Mouse (Mus musculus) splenic B cell, adult 2 months (primary cell): Measurements from ENCODE around the gene Glb1.
A peak's percentile ranks its signal among the peaks of the same experiment; 100 is the strongest.

Experiments used
- DNase-seq: peaks from one replicate; pipeline ENCODE4 v3.0.0-alpha.2; 2011; ENCODE audit warnings: low read depth, low spot score
- H3K27me3 ChIP-seq: 2 replicates; pipeline ENCODE4 v1.6.1; 2012; ENCODE audit warnings: mild to moderate bottlenecking, low read length, moderate library complexity, mixed read lengths; ENCODE audit not compliant: control insufficient read depth, poor library complexity, insufficient read depth, severe bottlenecking
- H3K36me3 ChIP-seq: 2 replicates; pipeline ENCODE4 v1.6.1; 2012; ENCODE audit warnings: mild to moderate bottlenecking, low read length, moderate library complexity, mixed read lengths; ENCODE audit not compliant: control insufficient read depth, poor library complexity, insufficient read depth, severe bottlenecking

Glb1 gene

DNA sequence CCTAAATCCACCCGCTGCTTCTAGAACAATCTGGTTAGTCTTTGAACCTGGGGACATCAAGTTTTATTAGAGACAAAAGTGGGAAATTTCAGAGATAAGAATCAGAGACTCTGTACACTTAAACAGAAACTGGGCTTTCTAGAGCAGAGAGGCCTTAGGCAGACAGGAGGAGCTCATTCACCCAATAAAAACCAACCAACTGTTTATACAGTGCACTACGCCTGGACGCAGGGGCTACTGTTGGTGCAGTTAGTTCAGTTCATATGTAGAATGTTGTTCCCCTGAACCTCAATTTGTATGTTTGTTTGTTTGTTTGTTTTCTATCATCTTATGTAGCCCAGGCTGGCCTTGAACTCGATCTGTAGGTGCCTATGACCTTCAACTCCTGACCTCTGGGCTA is 85.9 kb downstream of the Glb1 start:
- Histone ChIP-seq H3K36me3 (no peaks in the 10 kb centered on the region), H3K27me3 (no peaks in the 10 kb centered on the region; the same call in 1 of the 2 replicates)
- DNase-seq: no peak

GRCm38 (mm10) chr9:114487481-114488258 is 86.8 kb downstream of the Glb1 start:
- Histone ChIP-seq H3K27me3 (no peaks in the 10 kb centered on the region), H3K36me3 (no peaks in the 10 kb centered on the region)
- DNase-seq: no peak

GRCm38 (mm10) chr9:114496469-114496868 is 95.6 kb downstream of the Glb1 start:
- no peaks in the 10 kb centered on the region for H3K36me3 ChIP-seq
- no peak for DNase-seq
- no peaks in the 10 kb centered on the region for H3K27me3 ChIP-seq

- H3K36me3 ChIP-seq: no peaks in the 10 kb centered on the region
- no peaks in the 10 kb centered on the region for H3K27me3 ChIP-seq
- peak; percentile 60 for DNase-seq
These were observed 97.3 kb downstream of the Glb1 start for GRCm38 (mm10) chr9:114498218-114498617.

- Histone ChIP-seq H3K36me3 (no peaks in the 10 kb centered on the region), H3K27me3 (no peaks in the 10 kb centered on the region)
- peak; percentile 34 for DNase-seq
These were observed 99.1 kb downstream of the Glb1 start for GRCm38 (mm10) chr9:114499783-114500515.

- H3K27me3 ChIP-seq: no peaks in the 10 kb centered on the region
- DNase-seq: no peak
- no peaks in the 10 kb centered on the region for H3K36me3 ChIP-seq
These were observed 100.2 kb downstream of the Glb1 start for GRCm38 (mm10) chr9:114501111-114501510.

DNA sequence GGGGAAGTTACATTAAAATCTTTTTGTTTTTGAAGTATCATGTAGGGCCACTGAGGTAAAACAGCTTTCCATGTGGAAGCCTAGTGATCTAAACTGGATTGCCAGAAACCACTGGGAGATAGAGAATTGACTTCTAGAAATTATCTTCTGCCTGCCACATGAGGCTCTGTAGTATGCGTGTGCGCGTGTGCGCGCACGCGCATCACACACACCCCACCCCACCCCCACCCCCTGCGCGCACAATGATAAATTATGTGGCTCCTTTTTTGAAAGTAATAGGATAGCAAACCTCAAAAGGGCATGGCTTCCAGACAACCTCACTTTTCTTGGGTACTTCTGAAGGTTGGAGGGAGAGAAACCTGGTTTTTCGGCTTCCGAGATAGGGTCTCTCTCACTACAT is 101.0 kb downstream of the Glb1 start:
- DNase-seq: no peak
- no peaks in the 10 kb centered on the region for H3K27me3 ChIP-seq
- no peaks in the 10 kb centered on the region for H3K36me3 ChIP-seq

DNA sequence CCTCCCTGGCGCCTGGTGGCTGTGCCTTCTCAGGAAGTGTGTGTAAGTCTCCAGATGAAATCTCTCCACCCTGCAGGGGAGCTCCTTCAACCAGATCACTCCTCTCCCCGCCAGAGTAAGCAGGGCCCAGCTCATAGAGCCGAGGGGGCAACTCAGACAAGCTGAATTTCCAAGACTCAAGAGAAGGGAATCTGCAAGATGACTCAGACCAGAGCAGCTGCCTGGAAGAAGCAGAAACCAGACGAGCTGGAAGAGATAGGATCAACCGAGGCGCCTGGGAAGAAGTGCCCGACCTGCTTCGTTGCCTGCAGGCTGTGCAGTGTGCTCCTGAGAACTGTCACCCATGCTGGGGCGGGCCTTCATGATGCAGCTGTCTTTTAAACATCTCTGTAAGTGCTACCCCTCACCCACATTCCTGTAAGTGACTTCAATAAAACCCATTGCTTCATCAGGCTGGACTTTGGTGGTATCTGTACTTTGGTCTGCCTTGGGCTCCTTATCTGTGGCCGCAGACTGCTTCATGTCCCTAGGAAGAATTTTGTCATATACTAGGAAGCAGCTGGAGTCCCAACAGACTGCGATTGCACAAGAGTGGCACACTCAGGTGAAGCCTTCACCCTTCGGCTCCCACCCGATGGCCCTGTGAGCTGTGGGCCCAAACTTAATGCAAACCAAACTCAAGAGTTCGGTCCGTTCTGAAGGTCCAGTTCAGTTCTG is 102.0 kb downstream of the Glb1 start:
- Histone ChIP-seq H3K27me3 (no peaks in the 10 kb centered on the region), H3K36me3 (no peaks in the 10 kb centered on the region)
- DNase-seq: no peak

- no peaks in the 10 kb centered on the region for H3K36me3 ChIP-seq
- no peak for DNase-seq
- H3K27me3 ChIP-seq: no peaks in the 10 kb centered on the region
These were observed 103.9 kb downstream of the Glb1 start, which contains the start of gene Ccr4 for GRCm38 (mm10) chr9:114504816-114505215. Gene Ccr4, minus strand, starts transcription at chr9:114504916.

GRCm38 (mm10) chr9:114506564-114506963 is 105.7 kb downstream of the Glb1 start:
- no peak for DNase-seq
- no peaks in the 10 kb centered on the region for H3K27me3 ChIP-seq
- H3K36me3 ChIP-seq: no peaks in the 10 kb centered on the region

DNA sequence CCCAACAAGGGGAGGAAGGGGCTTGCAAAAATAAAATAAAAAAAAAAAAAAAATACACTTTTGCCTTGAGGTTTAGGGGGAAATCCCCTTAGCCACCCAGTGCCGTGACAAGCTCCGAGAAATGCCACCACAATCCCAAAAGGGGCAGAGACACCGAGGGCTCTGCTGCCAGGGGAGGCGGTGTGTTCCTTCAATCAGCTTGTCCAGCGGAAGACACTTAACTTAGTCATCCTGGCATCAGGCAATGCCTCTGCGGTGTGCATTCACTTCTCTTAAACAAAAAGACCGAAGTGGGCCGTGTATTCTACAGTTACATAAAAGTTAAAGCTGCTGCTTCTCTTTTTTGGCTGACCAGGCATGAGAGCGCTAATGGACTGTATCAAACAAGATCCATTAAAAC is 106.5 kb downstream of the Glb1 start:
- no peaks in the 10 kb centered on the region for H3K36me3 ChIP-seq
- no peak for DNase-seq
- no peaks in the 10 kb centered on the region for H3K27me3 ChIP-seq

- no peaks in the 10 kb centered on the region for H3K27me3 ChIP-seq
- DNase-seq: no peak
- H3K36me3 ChIP-seq: no peaks in the 10 kb centered on the region
These were observed 108.9 kb downstream of the Glb1 start for GRCm38 (mm10) chr9:114509785-114510184.

DNA sequence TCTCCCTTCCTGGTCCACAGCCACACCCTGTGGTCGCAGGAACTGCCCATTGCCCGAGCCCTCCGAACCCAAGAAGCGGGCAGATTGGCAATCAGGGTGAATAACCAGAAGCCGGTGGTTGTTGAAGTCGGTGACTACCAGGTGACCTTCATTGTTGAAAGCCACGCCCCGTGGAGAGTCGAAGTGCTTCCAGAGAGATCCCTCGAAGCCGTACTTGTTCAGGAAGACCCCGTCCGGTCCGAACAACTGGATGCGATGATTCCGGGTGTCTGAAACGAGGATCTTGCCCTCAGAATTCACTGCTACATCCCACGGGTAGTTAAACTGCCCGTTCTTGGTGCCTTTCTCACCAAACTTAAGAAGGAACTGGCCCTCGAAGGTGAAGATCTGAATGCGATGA is 112.0 kb downstream of the Glb1 start:
- Histone ChIP-seq H3K36me3 (no peaks in the 10 kb centered on the region), H3K27me3 (no peaks in the 10 kb centered on the region)
- no peak for DNase-seq

- Histone ChIP-seq H3K27me3 (no peaks in the 10 kb centered on the region), H3K36me3 (no peaks in the 10 kb centered on the region)
- no peak for DNase-seq
These were observed 114.5 kb downstream of the Glb1 start, which contains the start of gene C130032M10Rik for GRCm38 (mm10) chr9:114515364-114515763. Gene C130032M10Rik, plus strand, starts transcription at chr9:114515697.
